Mouse (Mus musculus) gonadal fat pad, adult 2 months (tissue): ENCODE measurements around the gene Gria1. TPM values are rescaled to one million over a fixed set of nuclear protein-coding genes. Genes with fewer than 3 reads are reported as not detected.

Experiments used
- DNase-seq: peaks from one replicate; pipeline ENCODE4 v3.0.0-alpha.2; 2012; ENCODE audit warnings: low read depth
- polyA plus RNA-seq: library from polyadenylated mRNA; depleted of rRNA; stranded (reverse); fragments of >200 nt; gene quantifications from 2 replicates; pipeline ENCODE4 v1.2.3, GENCODE M21; 2012

Gria1 gene
- polyA plus RNA-seq, 1 experiment = 0.55 TPM

DNA sequence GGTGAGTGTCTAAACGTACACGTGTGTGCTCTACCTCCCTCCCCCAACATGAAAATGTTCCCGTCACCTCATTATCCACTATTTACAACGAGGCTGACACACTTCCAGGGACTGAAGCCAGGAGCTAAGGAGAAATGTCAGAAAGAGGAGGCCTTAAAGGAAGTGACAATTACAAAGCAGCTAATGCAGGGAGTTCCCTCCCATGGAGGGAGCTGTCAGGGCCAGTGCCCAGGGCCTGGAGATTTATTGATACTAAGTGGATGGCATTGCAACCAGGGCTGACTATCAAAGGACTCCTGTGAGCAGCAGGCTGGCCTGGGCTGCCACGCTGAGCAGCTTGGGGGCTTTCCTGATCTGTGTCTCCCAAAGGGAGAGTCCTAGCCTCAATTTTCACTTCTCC, 163.0 kb downstream of the Gria1 start:
- no peak for DNase-seq

GRCm38 (mm10) chr11:57176552-57176951, 165.4 kb downstream of the Gria1 start:
- DNase-seq = no peak

DNA sequence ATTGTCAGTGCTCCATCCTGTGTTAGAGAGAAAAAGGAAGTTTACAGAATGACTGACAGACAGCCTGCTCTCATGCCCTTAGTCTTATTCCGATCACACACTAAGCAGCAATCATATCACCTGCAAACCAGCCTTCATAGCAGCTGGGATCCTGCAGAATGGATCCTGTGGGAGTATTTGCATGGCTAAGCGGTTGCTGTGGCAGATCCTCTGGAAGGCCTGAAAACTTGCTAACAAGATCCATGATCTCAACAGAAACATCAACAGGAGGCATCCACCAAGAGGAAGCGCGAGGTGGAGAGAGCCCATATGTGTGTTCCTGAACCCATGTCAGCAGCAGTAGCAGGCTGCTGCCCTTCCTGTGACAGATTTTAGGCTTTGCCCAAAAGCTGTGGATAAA, 173.0 kb downstream of the Gria1 start:
- no peak for DNase-seq

GRCm38 (mm10) chr11:57185110-57185509, 173.9 kb downstream of the Gria1 start:
- no peak for DNase-seq

DNA sequence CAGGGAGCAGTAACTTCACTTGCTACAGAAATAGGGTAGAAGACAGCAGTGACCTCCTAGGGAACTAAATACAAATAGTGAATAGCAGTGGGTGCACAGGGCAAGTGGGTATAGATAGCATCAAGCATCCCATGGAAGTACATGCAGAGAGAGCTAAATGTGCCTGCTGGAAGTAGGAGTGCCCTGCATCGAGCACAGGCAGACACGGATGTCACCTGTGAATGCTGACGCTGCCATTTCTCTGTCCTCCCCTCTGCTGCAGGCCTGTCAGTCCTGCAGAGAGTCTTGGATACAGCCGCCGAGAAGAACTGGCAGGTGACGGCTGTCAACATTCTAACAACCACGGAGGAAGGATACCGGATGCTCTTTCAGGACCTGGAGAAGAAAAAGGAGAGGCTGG, 178.2 kb downstream of the Gria1 start:
- DNase-seq = no peak

- DNase-seq = no peak
These were observed 183.6 kb downstream of the Gria1 start for GRCm38 (mm10) chr11:57194746-57195145.

GRCm38 (mm10) chr11:57201245-57201976, 190.2 kb downstream of the Gria1 start:
- no peak for DNase-seq

- DNase-seq = no peak
These were observed 193.2 kb downstream of the Gria1 start for GRCm38 (mm10) chr11:57204371-57204770.

DNA sequence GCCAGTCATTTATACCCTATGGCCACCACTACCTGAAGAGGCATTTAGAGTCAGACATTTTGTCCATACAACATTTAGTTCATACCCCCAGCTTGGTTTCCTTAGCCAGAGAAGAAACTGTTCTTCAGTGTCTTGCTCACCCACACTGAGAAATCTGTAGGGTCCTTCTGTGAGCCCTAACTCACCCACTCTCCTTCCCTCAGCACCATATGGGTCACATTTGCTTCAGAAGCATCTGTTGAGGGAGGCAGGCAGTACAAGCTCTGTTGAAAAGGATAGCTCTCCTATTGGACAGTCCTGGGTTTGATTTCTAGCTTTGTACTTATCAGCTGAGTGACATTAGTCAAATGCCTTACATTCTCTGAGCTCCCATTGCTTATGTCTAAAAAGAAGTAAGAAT, 196.1 kb downstream of the Gria1 start:
- DNase-seq = no peak

DNA sequence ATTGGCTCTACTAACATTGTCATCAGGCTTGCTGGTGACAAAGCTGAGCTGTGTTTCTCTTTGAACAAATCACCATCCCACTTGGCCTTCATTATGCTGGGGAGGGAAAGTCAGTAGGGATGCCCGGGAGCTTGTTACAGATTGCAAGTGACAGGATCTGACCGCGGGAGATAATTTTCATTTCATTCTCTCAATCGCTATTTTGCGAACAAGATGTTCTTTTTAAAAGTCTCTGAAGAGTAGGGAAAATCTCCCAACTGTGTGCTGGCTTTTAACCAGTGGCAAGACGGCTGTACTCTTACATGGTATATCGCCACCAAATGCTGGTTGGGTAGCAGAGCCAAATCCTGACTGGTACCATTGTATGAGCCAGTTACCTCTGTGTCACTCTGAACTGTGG, 202.9 kb downstream of the Gria1 start:
- DNase-seq = no peak

DNA sequence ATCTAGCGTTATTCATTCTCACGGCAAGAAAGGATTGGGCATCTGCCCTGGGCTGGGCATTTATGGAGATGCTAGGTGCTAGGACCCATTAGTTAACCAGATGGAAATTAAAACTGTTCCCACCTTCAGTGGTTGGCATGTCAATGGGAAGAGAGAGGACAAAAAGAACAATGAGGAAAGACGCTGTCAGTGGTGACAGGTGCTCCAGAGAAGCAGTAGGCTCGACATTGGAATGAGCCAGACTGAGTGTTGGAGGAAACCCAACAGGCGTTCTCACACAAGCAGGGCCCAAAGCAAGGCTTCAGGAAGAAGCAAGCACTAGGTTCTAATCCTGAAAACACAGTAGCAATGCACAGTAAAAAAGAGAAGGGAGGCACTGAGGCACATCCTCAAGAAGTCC, 203.4 kb downstream of the Gria1 start:
- no peak for DNase-seq

DNA sequence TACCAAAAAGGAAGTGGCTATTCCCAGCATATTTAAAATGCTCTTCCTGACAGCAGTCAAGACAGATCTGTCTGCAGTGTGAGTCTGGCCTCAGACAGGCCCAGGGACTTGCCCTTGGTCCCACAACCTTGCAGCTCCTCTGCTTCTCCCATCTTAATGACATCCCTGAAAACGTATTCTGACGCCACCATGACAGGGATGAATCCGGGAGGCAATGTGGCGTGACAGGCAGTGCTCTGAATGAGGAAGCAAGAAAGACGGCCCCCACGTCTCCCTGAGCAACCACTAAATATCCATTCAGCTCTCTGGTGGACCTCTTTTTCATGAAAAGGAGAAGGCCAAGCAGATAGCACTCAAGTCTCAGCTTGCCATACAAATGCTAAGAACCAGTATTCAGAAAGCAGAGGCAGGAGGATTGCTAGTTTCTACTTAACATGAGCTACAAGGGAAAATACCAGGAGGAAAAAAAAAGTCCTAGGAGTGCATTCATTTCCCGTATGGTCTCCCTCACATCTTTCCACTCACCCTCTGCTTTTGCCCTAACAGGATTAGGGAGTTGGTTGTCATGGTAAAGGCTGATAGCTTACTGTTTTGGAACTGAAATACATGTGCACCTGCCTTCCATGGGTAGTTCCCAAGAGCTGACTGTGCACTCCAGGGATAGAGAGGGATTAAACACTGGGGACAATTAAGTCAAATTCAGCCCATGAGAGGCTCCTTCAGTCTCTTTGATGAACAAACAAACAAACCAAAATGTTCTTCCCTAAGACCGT, 211.8 kb downstream of the Gria1 start:
- no peak for DNase-seq

DNA sequence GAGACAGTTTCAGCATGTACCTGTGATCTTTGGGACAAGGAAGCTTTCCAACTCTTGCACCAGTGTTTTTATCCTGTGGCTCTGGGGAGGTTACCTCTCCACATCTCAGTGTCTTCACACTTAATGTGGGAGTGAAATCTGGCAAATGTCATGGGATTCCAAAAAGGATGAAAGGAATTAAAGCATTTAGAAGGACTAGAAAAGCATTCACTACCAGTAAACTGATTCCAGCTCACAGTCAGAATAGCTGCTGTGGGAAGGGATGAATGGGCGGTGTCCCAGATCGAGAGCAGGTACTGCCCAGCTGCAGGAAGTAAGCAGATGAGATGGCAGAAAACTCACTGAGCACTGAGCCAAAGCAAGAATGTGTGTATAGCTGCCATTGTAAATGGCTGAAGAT, 224.3 kb downstream of the Gria1 start:
- DNase-seq = no peak

DNA sequence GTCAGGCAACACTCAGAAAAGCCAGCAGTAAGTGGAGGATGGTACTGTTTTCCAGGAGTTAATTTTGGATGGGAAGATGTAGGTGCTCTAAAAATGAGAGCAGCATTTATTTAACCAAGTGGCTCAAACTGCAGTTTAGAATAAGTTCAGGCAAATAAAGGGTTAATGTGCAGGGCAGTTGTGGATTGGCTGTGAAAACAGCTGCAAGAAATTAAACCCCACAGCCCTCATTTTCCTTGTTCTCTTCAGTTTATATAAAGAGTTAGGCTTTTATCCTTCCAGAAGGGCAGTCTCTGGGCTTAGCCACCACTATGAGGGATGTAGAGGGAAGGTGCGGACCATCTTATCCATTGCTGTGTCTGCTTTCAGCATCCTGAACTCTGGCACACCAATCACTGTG, 225.2 kb downstream of the Gria1 start:
- no peak for DNase-seq

- no peak for DNase-seq
These were observed 228.6 kb downstream of the Gria1 start for GRCm38 (mm10) chr11:57239758-57240157.

GRCm38 (mm10) chr11:57243835-57244234, 232.6 kb downstream of the Gria1 start:
- no peak for DNase-seq

- no peak for DNase-seq
These were observed 233.4 kb downstream of the Gria1 start for GRCm38 (mm10) chr11:57244543-57244942.

GRCm38 (mm10) chr11:57248870-57249269, 237.7 kb downstream of the Gria1 start:
- DNase-seq = no peak

- DNase-seq = no peak
These were observed 238.9 kb downstream of the Gria1 start for GRCm38 (mm10) chr11:57250129-57250528.

DNA sequence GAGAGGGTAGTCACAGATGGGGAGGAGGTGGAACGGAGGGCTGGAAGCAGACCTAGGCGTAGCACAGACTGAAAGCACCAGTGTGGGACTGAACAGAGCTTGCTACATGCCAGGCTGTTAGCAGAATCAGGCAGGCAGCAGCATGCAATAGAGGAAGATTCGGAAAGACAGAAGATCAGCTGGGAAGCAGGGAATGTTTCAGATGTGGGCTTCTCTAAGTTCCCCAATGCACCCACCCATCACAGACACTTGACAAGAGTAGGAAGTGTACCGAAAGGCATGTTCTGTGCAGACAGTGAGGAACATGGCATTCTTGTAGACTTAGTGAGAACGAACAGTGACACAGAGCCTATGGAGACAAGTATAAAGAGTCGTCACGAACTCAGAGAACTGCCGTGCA, 260.5 kb downstream of the Gria1 start:
- no peak for DNase-seq

DNA sequence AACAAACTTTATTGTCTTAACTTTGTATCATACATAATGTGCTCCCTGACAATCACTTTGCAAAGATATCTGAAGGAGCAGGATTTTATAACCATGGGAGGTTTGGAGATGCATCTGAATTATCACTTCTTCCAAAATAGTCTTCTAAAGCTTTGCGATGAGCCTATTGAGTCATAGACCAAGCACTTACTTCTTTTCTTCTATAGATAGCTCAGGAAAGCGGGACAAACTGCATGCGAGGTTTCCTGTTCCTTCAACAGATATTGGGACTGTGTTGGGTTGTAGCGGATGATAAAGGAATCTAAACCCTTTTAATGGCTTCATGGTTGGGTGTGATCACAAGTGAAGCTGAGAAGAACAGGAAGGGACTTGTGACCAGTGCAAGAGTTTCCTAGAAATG, 263.5 kb downstream of the Gria1 start:
- no peak for DNase-seq

DNA sequence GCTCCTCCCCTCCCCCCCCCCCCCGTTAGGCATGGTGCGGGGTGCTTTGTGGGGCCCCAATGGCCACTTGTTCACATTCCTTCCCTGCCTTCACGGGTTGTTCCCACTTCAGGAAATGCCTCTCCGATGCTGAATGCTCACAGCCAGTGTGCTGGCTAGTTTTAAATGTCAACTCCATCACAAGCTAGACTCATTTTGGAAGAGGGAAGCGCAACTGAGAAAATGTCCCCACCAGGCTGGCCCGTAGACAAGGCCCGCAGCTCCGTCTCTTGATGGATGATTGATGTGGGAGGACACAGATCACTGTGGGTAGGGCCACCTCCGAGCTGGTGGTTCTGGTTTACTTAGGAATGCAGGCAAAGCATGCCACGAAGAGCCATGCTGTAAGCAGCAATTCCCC, 266.9 kb downstream of the Gria1 start:
- DNase-seq = no peak

GRCm38 (mm10) chr11:57286119-57286518, 274.9 kb downstream of the Gria1 start:
- DNase-seq = no peak
